22 mouse cellular contexts compared by ENCODE assay signal in genomic region chr16:58684537-58684936, GRCm38 (mm10). TPM values are rescaled to one million over a fixed set of nuclear protein-coding genes. Genes with fewer than 3 reads are reported as not detected.
DNase-seq lines count a peak whose midpoint lies in the region; ATAC-seq and TF ChIP-seq lines count a peak whose summit lies in the region.
"Had no signal": no experiment of that assay in that cellular context is flagged by ENCODE, and none has a peak within 500 bp of the region (broad histone marks: within the 10 kb centered on the region; RNA-seq: fewer than 3 reads in every experiment).

No protein-coding gene starts in this region.

- H3K4me1 ChIP-seq in midbrain, postnatal 0 days (ENCODE audit: insufficient read depth, low read length) = no peaks in the 10 kb centered on the region
- no peaks in the 10 kb centered on the region for H3K4me1 ChIP-seq in midbrain, embryonic 13.5 days (replicated peaks)
- peaks cover 26% of the 10 kb centered on the region for H3K4me1 ChIP-seq in liver, embryonic 13.5 days (replicated peaks)
- H3K4me1 ChIP-seq: embryonic facial prominence, embryonic 12.5 days; limb, embryonic 15.5 days; midbrain, embryonic 10.5 days had no signal

- no peak overlapping the region for H3K27ac ChIP-seq in gastrocnemius, adult 2 months
- H3K27ac ChIP-seq in midbrain, postnatal 0 days (ENCODE audit: low read depth, low read length) = no peak overlapping the region
- no peak overlapping the region for H3K27ac ChIP-seq in midbrain, embryonic 13.5 days
- H3K27ac ChIP-seq in liver, embryonic 13.5 days = peak overlapping the region; percentile 63
- H3K27ac ChIP-seq: embryonic facial prominence, embryonic 12.5 days; hindbrain, postnatal 0 days; limb, embryonic 15.5 days; midbrain, embryonic 10.5 days had no signal

- no peaks in the 10 kb centered on the region for H3K27me3 ChIP-seq in midbrain, postnatal 0 days (ENCODE audit: insufficient read depth, low read length)
- H3K27me3 ChIP-seq in midbrain, embryonic 13.5 days = no peaks in the 10 kb centered on the region
- no peaks in the 10 kb centered on the region for H3K27me3 ChIP-seq in liver, embryonic 13.5 days
- H3K27me3 ChIP-seq: embryonic facial prominence, embryonic 12.5 days; heart, embryonic 12.5 days; limb, embryonic 15.5 days had no signal

- intact Hi-C loops in gastrocnemius, adult 2 months (cut with DNase I) = no loop called here

- no peak overlapping the region for H3K9ac ChIP-seq in midbrain, postnatal 0 days (replicated peaks; ENCODE audit: low read length, poor library complexity, severe bottlenecking)
- H3K9ac ChIP-seq in midbrain, embryonic 13.5 days (replicated peaks) = no peak overlapping the region
- H3K9ac ChIP-seq in liver, embryonic 13.5 days = no peak overlapping the region
- H3K9ac ChIP-seq: embryonic facial prominence, embryonic 12.5 days; heart, embryonic 12.5 days; limb, embryonic 15.5 days had no signal

- peak; percentile 25; the same call in 1 of the 2 replicates for TF ChIP-seq CTCF in gastrocnemius, adult 2 months (IDR thresholded peaks at IDR 0.05)
- 0 out of 2 replicates have a peak, but pooled peaks have one; percentile 13 for TF ChIP-seq CTCF in midbrain, postnatal 0 days (IDR thresholded peaks at IDR 0.05)

- H3K9me3 ChIP-seq in midbrain, postnatal 0 days (ENCODE audit: low read length) = no peaks in the 10 kb centered on the region
- no peaks in the 10 kb centered on the region for H3K9me3 ChIP-seq in midbrain, embryonic 13.5 days
- H3K9me3 ChIP-seq in liver, embryonic 13.5 days (replicated peaks) = no peaks in the 10 kb centered on the region
- H3K9me3 ChIP-seq: embryonic facial prominence, embryonic 12.5 days; limb, embryonic 15.5 days; midbrain, embryonic 10.5 days had no signal

- ATAC-seq in midbrain, postnatal 0 days (ENCODE audit: low FRiP score) = no peak
- ATAC-seq in midbrain, embryonic 13.5 days = no peak
- ATAC-seq in liver, embryonic 13.5 days (ENCODE audit: low read depth) = 0 out of 2 replicates have a peak, but pooled peaks have one; percentile 27
- no peak for ATAC-seq in cerebellum, adult (ENCODE audit: insufficient number of reproducible peaks, low FRiP score, low TSS enrichment)
- ATAC-seq: hindbrain, postnatal 0 days had no signal

- DNase-seq in gastrocnemius, adult 2 months = no peak
- no peak for DNase-seq in gastrocnemius, postnatal 25 days
- DNase-seq in midbrain, postnatal 0 days (ENCODE audit: low spot score) = no peak
- DNase-seq in liver, embryonic 13.5 days = no peak
- DNase-seq in neural tube, embryonic 10.5 days (ENCODE audit: extremely low spot score, low spot score) = no peak
- no peak for DNase-seq in frontal cortex, postnatal 25 days (ENCODE audit: low spot score in 2 of 2)
- DNase-seq: cerebellum, postnatal 25 days; gastrocnemius, postnatal 36 days; heart, postnatal 36 days; kidney, postnatal 10 days; lung, postnatal 36 days had no signal

- H3K36me3 ChIP-seq in midbrain, postnatal 0 days (ENCODE audit: insufficient read depth, low read length) = no peaks in the 10 kb centered on the region; the same call in 1 of the 2 replicates
- peaks cover 6% of the 10 kb centered on the region for H3K36me3 ChIP-seq in midbrain, embryonic 13.5 days
- peaks cover 32% of the 10 kb centered on the region for H3K36me3 ChIP-seq in liver, embryonic 13.5 days
- H3K36me3 ChIP-seq: embryonic facial prominence, embryonic 12.5 days had no signal

- H3K4me2 ChIP-seq in midbrain, postnatal 0 days (ENCODE audit: low read depth, low read length, poor library complexity, severe bottlenecking) = no peak overlapping the region
- H3K4me2 ChIP-seq in midbrain, embryonic 13.5 days (replicated peaks) = no peak overlapping the region
- H3K4me2 ChIP-seq in liver, embryonic 13.5 days = no peak overlapping the region
- H3K4me2 ChIP-seq: embryonic facial prominence, embryonic 12.5 days; heart, embryonic 12.5 days; limb, embryonic 15.5 days had no signal

- H3K4me3 ChIP-seq in gastrocnemius, adult 2 months = no peak overlapping the region
- H3K4me3 ChIP-seq in midbrain, postnatal 0 days (ENCODE audit: low read depth, low read length) = no peak overlapping the region
- H3K4me3 ChIP-seq in midbrain, embryonic 13.5 days (replicated peaks) = no peak overlapping the region
- H3K4me3 ChIP-seq in liver, embryonic 13.5 days (replicated peaks) = no peak overlapping the region
- H3K4me3 ChIP-seq: embryonic facial prominence, embryonic 12.5 days; heart, embryonic 12.5 days; limb, embryonic 15.5 days; midbrain, embryonic 10.5 days; myocyte had no signal

RNA-seq across cellular contexts. Expression of gene Cpox, which starts 14.4 kb away (rescaled TPM):
- total RNA-seq in gastrocnemius, adult 2 months (2021) = 10 to 100 TPM; 20.2 to 25.4 TPM
- 10 to 100 TPM; 18.9 to 21.6 TPM for total RNA-seq in gastrocnemius, postnatal 25 days (2021)
- 14.9 and 15.9 TPM in 2 replicates for total RNA-seq in midbrain, postnatal 0 days (2014; rRNA removed)
- 10.7 and 12.4 TPM in 2 replicates for polyA plus RNA-seq in midbrain, postnatal 0 days (2015; fragmentation: Nextera tagmentation; extraction: Ambion mirVana)
- 7.1 and 10.6 TPM in 2 replicates for polyA plus RNA-seq in midbrain, embryonic 13.5 days (2015; fragmentation: Nextera tagmentation; extraction: Ambion mirVana)
- polyA plus RNA-seq in liver, embryonic 13.5 days (2015; fragmentation: Nextera tagmentation; extraction: Ambion mirVana) = 422 and 453 TPM in 2 replicates

RNA-seq across cellular contexts. Expression of gene Gpr15, which starts 34.3 kb away (rescaled TPM):
- not detected for total RNA-seq in gastrocnemius, adult 2 months (2021)
- total RNA-seq in gastrocnemius, postnatal 25 days (2021) = not detected
- 0.11 and 2.1 TPM in 2 replicates for total RNA-seq in midbrain, postnatal 0 days (2014; rRNA removed)
- not detected in 2 replicates for polyA plus RNA-seq in midbrain, postnatal 0 days (2015; fragmentation: Nextera tagmentation; extraction: Ambion mirVana)
- not detected in 2 replicates for polyA plus RNA-seq in midbrain, embryonic 13.5 days (2015; fragmentation: Nextera tagmentation; extraction: Ambion mirVana)
- 0.06 and 0.16 TPM in 2 replicates for polyA plus RNA-seq in liver, embryonic 13.5 days (2015; fragmentation: Nextera tagmentation; extraction: Ambion mirVana)
- total RNA-seq: adrenal gland, postnatal 4 days; gastrocnemius, postnatal 36 days; heart, postnatal 36 days; left cerebral cortex, postnatal 10 days had no signal
- polyA plus RNA-seq: embryonic facial prominence, embryonic 12.5 days; heart, embryonic 12.5 days; hindbrain, postnatal 0 days; limb, embryonic 15.5 days; myocyte had no signal

RNA-seq across cellular contexts. Expression of gene Cldnd1, which starts 43.2 kb away (rescaled TPM):
- total RNA-seq in gastrocnemius, adult 2 months (2021) = 10 to 100 TPM; 64.8 to 82.8 TPM
- total RNA-seq in gastrocnemius, postnatal 25 days (2021) = 10 to 100 TPM; 63.9 to 64.2 TPM
- total RNA-seq in midbrain, postnatal 0 days (2014; rRNA removed) = 74.2 and 96.9 TPM in 2 replicates
- 156 and 174 TPM in 2 replicates for polyA plus RNA-seq in midbrain, postnatal 0 days (2015; fragmentation: Nextera tagmentation; extraction: Ambion mirVana)
- 113 and 119 TPM in 2 replicates for polyA plus RNA-seq in midbrain, embryonic 13.5 days (2015; fragmentation: Nextera tagmentation; extraction: Ambion mirVana)
- 32.9 and 41.4 TPM in 2 replicates for polyA plus RNA-seq in liver, embryonic 13.5 days (2015; fragmentation: Nextera tagmentation; extraction: Ambion mirVana)

RNA-seq across cellular contexts. Expression of gene E330017A01Rik, which starts 46.0 kb away (rescaled TPM):
- not detected for total RNA-seq in gastrocnemius, adult 2 months (2021)
- total RNA-seq in gastrocnemius, postnatal 25 days (2021) = not detected
- total RNA-seq in midbrain, postnatal 0 days (2014; rRNA removed) = not detected in 2 replicates
- 0.14 TPM in 1 of 2 replicates, not detected in the other for polyA plus RNA-seq in midbrain, postnatal 0 days (2015; fragmentation: Nextera tagmentation; extraction: Ambion mirVana)
- polyA plus RNA-seq in midbrain, embryonic 13.5 days (2015; fragmentation: Nextera tagmentation; extraction: Ambion mirVana) = not detected in 2 replicates
- polyA plus RNA-seq in liver, embryonic 13.5 days (2015; fragmentation: Nextera tagmentation; extraction: Ambion mirVana) = not detected in 2 replicates
- total RNA-seq: adrenal gland, postnatal 4 days; gastrocnemius, postnatal 36 days; heart, postnatal 36 days; hindbrain, postnatal 0 days; left cerebral cortex, postnatal 10 days had no signal
- polyA plus RNA-seq: embryonic facial prominence, embryonic 12.5 days; heart, embryonic 12.5 days; hindbrain, postnatal 0 days; limb, embryonic 15.5 days; midbrain, embryonic 10.5 days; myocyte; urinary bladder, adult 2 months had no signal
